Mouse (Mus musculus) left cerebral cortex, postnatal 14 days (tissue): ENCODE results near the gene Slc44a3. TPM values are rescaled to one million over a fixed set of nuclear protein-coding genes. Genes with fewer than 3 reads are reported as not detected.

Source experiments
- DNase-seq, 2 experiments: peaks; one replicate each; pipeline ENCODE4 v3.0.0; 2021 to 2022; ENCODE audit warnings: low spot score in 2 of 2, mixed read lengths in 1 of 2
- intact Hi-C: fragments of 180-260 bp; cut with DNase I; formaldehyde crosslinking; loops from one replicate; pipeline ENCODE4 v1.15.1; 2025
- long read RNA-seq, 2 experiments: library from polyadenylated mRNA; stranded (forward); transcript quantifications; one replicate each; pipeline ENCODE4 v2.0.0; 2021
- total RNA-seq, 2 experiments: library from RNA; stranded (reverse); gene quantifications; 2 replicates each; pipeline ENCODE4 v1.2.3; 2021

Gene Slc44a3
- not detected for total RNA-seq
- long read RNA-seq, experiment 1: 0 reads
- long read RNA-seq, experiment 2: 0 reads

DNA sequence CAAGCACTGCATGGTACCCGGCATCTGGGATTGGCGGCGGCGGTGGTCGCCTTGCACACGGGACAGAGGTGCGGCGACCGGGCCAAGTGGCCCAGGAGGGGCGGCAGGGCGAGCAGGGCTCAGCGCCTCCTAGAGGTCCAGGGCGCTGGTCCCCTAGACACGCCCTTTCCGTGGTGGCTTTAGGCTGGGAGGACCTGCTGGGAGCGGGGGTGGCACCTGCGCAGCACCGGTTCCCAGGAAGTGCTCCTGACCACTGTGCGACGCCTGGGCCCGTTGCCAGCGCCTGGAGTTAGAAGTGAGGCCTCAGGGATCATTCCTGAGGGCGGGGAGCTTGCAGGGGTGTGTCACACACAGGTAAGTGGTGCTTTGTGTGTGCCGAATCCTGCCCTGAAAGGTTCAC lies at the start of gene Slc44a3:
Slc44a3 (minus strand) TSS at position 229 of the 400 bp plus-strand sequence.
- intact Hi-C loops: loop anchor here (10.0 kb wide), 2 partner anchors 227 to 343 kb away; no protein-coding TSS in a partner anchor
- DNase-seq: no peak

DNA sequence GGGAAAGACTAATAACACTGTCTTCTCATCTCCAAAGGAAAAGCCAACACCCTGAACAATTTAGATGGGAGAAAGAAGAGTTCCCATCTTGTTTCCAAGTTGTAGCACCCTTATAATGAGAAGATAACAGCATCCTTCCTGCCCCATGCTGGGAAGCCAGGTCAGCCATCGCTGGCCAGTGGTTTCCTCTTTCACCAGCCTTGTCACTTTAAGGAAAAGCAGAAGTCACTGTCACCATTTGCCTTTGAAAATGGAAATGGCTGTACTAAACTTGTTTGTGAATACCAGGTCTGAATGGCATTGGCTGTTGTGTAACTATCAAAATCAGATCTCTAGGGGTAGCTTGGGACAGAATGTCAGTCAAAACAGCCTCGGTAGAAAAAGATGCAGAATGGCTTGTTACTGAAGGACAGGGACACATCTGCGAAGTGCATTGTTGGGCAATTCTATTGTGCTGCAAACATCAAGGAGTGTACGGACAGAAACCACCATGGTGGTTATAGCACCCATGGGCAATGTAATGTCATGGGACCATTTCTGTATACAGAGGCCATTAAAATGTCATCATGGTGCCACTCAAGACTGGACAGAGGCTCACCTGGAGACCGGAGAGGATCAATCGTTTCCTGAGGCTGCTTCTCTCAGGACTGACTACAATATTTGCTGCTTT lies 47.8 kb upstream of the Slc44a3 start:
- DNase-seq: no peak
- intact Hi-C loops: no loop called here

- DNase-seq: no peak
- intact Hi-C loops: no loop called here
Observed at GRCm38 (mm10) chr3:121579402-121579801, 47.2 kb upstream of the Slc44a3 start.

- DNase-seq: no peak
- intact Hi-C loops: no loop called here
Observed at GRCm38 (mm10) chr3:121578706-121579105, 46.5 kb upstream of the Slc44a3 start.

DNA sequence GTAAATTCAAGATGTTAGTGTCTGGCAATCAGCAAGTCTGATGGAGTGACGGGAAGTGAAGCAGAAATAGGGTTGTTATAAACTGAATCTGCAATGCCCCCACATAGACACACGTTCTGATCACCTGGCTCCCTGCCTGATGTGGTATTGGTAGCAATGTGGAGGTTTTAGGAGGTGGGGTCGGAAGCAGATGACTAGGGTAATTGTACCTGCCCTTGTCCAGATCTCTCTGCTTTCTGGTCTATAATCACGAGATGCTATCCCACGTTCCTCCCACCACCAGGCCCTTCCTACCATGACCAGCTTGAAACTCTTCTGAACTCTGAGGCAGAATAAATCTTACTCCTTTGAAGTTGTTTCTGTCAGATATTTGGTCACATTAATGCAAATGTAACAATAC lies 45.4 kb upstream of the Slc44a3 start:
- DNase-seq: no peak
- intact Hi-C loops: no loop called here

GRCm38 (mm10) chr3:121577032-121577591 lies 44.9 kb upstream of the Slc44a3 start:
- intact Hi-C loops: no loop called here
- DNase-seq: no peak

DNA sequence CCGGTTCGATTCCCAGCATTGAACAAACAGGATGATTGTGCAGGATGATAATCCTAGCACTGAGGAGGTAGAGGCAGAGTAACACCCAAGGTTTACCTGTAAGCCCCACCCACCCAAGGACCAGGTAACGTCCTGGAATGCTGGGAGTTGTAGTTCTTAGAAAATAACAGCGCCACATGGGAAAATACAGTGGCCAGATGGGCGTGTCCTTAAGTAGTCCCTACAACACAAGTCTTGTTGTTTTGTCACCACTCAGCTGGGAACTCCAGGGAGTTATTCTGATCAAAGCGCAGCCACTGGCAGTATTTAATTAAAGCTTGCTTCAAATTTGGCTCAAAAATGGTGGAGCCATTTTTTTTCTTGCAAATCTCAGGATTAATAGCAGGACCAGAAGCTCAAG lies 44.2 kb upstream of the Slc44a3 start:
- intact Hi-C loops: no loop called here
- DNase-seq: no peak

DNA sequence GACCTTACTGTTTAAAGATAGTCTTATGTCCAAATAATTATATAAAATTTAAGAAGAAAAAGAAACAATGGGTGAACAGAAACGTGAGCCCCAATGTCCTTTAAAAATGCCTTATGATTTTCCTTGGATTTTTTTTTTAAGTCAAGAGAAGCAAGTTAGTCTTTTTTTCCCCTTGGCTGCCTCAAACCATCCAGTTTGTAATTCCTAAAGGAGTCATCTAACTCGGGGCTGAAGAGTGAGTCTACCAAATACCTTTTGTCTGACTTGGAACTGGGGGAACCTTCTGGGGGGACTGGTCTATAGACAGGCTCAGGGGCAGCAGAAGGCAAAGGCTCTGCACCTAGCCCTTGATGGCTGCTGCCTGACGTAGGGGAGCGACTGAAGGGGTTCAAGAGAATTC lies 42.2 kb upstream of the Slc44a3 start:
- intact Hi-C loops: no loop called here
- DNase-seq: no peak

DNA sequence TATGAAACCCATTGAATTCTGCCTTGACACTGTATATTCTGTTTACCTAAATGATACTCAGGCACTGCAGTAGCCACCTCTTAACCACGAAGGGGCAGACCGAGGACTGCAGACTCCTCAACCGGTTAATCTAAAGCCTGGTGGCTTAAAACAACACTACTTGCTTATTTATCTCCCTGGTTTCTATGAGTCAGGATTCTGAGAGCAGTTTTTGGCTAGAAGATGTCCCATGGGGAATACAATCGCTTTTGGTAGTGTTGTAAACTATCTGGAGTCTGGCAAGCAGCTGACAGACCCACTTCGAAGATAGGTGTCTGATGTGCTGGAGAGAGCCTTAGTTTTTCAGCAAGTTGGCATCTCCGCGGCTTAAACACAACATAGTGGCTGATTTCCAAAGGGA lies 41.7 kb upstream of the Slc44a3 start:
- intact Hi-C loops: no loop called here

DNA sequence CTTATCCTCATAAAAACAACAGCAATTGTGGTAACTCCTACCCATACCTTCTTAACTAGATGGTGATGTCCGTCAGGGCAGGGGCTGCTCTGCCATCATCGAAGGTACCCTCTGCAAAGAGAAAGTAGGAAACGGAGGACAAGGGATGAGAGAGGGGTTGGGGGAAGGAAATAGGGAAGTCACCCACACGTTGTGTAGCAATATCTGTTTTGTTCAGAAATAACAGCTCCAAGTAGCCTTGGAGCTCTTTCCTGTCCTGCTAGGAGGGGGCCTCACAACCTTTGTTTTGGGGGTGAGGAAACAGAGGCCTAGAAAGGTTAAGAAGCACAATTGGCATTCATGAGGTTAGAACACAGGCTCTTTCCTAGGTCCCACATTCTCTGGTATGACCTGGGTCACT lies 39.3 kb upstream of the Slc44a3 start:
- no peak for DNase-seq
- intact Hi-C loops: no loop called here

More for the DNA sequence above, 41.7 kb upstream of the Slc44a3 start:
- DNase-seq: no peak

- DNase-seq: peak in 1 of 2 experiments; percentile 24
- intact Hi-C loops: no loop called here
Observed at GRCm38 (mm10) chr3:121570623-121571022, 38.4 kb upstream of the Slc44a3 start.

- DNase-seq: no peak
- intact Hi-C loops: no loop called here
Observed at GRCm38 (mm10) chr3:121569767-121570166, 37.6 kb upstream of the Slc44a3 start.

GRCm38 (mm10) chr3:121569004-121569403 lies 36.8 kb upstream of the Slc44a3 start:
- intact Hi-C loops: no loop called here

DNA sequence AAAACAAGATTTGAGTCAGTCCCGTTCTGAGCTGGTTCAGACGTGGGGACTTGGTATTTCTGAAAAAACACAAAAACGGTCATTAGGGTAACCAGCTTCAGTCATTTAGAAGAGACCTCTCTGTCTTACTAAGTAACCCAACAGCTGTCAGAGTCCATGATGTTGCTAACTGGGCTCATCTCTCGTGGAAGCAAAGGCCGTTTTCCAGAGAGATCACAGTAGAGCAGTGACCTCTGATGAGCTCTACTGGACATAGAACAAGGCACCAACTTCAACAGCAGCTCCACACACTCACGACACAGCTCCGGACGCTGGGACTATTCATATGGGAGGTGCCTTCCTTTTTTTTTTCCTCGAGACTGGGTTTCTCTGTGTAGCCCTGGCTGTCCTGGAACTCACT lies 35.7 kb upstream of the Slc44a3 start:
- DNase-seq: no peak
- intact Hi-C loops: no loop called here

More at GRCm38 (mm10) chr3:121569004-121569403, 36.8 kb upstream of the Slc44a3 start:
- DNase-seq: no peak

DNA sequence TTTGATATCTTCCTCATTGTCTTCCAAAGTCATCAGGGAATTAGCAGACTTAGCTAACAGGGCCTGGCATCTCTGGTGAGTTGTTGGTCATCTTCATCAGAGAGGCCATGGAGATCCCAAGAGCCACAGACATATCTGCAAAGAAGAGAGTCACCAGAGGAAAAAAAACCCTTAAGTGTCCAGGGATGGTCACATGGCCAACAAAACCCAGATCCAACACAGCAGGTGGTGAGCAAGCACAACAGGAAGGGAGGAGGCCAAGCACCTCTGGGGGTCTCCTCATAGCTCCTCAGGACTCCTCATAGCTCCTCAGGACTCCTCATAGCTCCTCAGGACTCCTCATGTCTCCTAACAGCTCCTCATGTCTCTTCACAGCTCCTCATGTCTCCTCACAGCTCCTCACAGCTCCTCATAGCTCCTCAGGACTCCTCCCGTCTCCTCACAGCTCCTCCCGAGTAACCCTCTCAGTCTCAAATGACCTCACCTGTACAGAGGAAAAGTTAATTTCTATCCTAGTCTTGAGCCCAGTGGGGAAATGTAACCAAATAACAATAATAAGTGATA lies 35.2 kb upstream of the Slc44a3 start:
- intact Hi-C loops: no loop called here
- no peak for DNase-seq

- intact Hi-C loops: no loop called here
- DNase-seq: no peak
Observed at GRCm38 (mm10) chr3:121566901-121567300, 34.7 kb upstream of the Slc44a3 start.

DNA sequence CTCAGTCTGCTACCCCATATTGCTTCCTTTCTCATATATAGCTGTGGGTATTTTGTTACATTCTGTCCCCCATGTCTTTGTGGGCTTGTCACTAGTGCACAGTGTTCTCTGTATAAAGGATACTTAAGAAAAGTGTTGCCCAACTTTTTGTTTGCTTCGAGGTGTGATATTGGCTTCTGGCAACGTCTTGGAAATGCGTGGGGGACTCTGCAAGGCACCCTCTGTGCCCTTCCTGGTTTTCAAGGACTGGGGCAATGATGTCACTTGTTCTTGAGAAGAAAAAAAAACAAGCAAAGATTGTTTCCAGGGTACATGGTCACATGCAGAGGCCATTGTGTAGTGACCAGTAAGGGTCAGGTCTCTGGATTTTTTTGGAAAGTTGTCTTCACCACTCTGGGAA lies 29.6 kb upstream of the Slc44a3 start:
- intact Hi-C loops: no loop called here
- no peak for DNase-seq

- intact Hi-C loops: no loop called here
- DNase-seq: no peak
Observed at GRCm38 (mm10) chr3:121560115-121560865, 28.1 kb upstream of the Slc44a3 start.

DNA sequence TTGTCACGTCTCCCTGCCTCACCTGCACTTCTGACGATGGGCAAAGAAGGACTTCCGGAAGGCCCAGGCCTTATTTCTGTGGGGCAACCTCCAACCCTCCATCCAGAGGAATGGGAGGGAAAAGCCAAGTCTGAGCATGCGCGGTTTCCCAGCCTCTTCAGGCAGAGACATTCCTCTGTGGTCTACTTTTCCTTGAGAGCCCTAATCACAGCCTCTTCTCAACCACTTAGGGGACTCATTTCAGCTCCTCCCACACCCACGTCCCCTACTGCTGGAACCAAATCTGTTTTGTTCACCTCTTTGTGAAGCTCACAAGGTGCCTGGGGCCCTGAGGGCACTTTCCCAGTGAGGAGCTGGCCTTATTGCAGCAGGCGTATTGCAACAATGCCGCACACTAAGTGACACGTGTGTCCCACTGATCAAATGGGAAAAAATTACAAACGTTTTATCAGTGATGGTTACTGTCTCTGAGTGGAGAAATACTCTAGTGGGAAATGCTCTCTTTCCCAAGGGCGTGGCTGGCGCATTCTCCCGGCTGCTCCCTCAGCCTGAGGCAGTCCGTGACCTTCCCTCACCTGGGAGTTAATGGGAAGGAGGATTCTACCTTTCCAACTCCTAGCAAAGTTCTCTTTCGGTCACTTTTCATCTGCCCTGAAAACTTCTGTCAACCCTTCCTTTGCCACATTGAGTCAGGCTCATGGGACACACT lies 27.4 kb upstream of the Slc44a3 start:
- no peak for DNase-seq
- intact Hi-C loops: loop anchor here (5.0 kb wide), 1 partner anchor 58 kb away; no protein-coding TSS in a partner anchor

DNA sequence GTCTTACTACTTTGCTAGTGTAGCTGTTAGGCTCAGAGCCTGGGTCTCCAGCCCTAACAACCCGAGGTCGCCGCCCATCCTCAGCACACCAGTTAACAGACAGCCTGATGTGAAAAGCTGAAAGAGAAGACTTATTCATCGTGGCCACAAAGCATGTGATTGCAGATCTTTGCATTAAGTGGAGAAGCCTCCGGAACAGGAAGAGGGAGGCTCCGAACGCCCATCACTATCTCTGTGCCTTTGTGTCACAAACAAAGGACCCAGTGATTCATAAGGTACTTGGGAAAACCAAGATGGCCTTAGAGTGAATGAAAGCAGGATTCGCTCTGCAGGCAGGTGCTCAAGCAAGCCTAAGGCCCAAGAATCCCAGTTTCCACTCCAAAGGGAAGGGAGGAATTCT lies 26.7 kb upstream of the Slc44a3 start:
- DNase-seq: no peak
- intact Hi-C loops: loop anchor here (5.0 kb wide), 1 partner anchor 58 kb away; no protein-coding TSS in a partner anchor
